Mouse (Mus musculus) CD8-positive naive resting alpha-beta T cell, adult 57 days (primary cell): Measurements from ENCODE around the gene Smok2b. TPM values are rescaled to one million over a fixed set of nuclear protein-coding genes. Genes with fewer than 3 reads are reported as not detected.

Experiments used
- total RNA-seq: library from RNA; stranded (reverse); gene quantifications from one replicate; pipeline ENCODE4 v1.2.4, GENCODE M21; 2023

Gene Smok2b
- total RNA-seq, result not detected

GRCm38 (mm10) chr17:13229957-13230356 is at the start of gene Smok2b:
Gene Smok2b (plus strand): TSS chr17:13230257.

GRCm38 (mm10) chr17:13220888-13221287 is 9.2 kb upstream of the Smok2b start, which contains the start of gene Smok2a:
Gene Smok2a (plus strand): TSS chr17:13221188.

Other genes starting within 250 kb of the Smok2b start
- gene Wtap, start 236.1 kb upstream of the Smok2b start, total RNA-seq, result 85.8 TPM
- gene Sod2, start 223.4 kb upstream of the Smok2b start, total RNA-seq, result 55.1 TPM
- gene Gpr31b, start 178.0 kb upstream of the Smok2b start, total RNA-seq, result 0.52 TPM
- not detected for gene Tcp10b, start 169.2 kb upstream of the Smok2b start, total RNA-seq
- not detected for gene Unc93a, start 98.4 kb upstream of the Smok2b start, total RNA-seq
- gene Smok2a, start 9.1 kb upstream of the Smok2b start, total RNA-seq, result not detected
- not detected for gene Tcp10c, start 124.3 kb downstream of the Smok2b start, total RNA-seq